Mouse (Mus musculus) lung, postnatal 36 days (tissue): ENCODE results near the gene Slc35g2.

ENCODE experiments used
- DNase-seq: peaks from one replicate; pipeline ENCODE4 v3.0.0; 2022; ENCODE audit warnings: mixed read lengths

Slc35g2 gene

GRCm38 (mm10) chr9:100570626-100571233 is at the start of gene Slc35g2:
Slc35g2 (minus strand) TSS chr9:100571090.
- peak; percentile 58 for DNase-seq

GRCm38 (mm10) chr9:100616947-100617346 is 46.1 kb upstream of the Slc35g2 start:
- peak; percentile 49 for DNase-seq

GRCm38 (mm10) chr9:100613501-100614071 is 42.7 kb upstream of the Slc35g2 start:
- no peak for DNase-seq

- peak; percentile 32 for DNase-seq
Observed at GRCm38 (mm10) chr9:100605985-100606554, 35.2 kb upstream of the Slc35g2 start.

GRCm38 (mm10) chr9:100605522-100605921 is 34.6 kb upstream of the Slc35g2 start:
- DNase-seq = no peak

- no peak for DNase-seq
Observed at GRCm38 (mm10) chr9:100603156-100603555, 32.3 kb upstream of the Slc35g2 start.

GRCm38 (mm10) chr9:100602130-100602529 is 31.2 kb upstream of the Slc35g2 start:
- peak; percentile 31 for DNase-seq

GRCm38 (mm10) chr9:100599761-100600328 is 29.0 kb upstream of the Slc35g2 start:
- no peak for DNase-seq

- no peak for DNase-seq
Observed at GRCm38 (mm10) chr9:100597546-100597945, 26.7 kb upstream of the Slc35g2 start, which contains the start of gene Stag1. Stag1 (plus strand) TSS chr9:100597798.

GRCm38 (mm10) chr9:100596317-100596716 is 25.4 kb upstream of the Slc35g2 start:
- no peak for DNase-seq

- DNase-seq = no peak
Observed at GRCm38 (mm10) chr9:100590462-100590861, 19.6 kb upstream of the Slc35g2 start.

- no peak for DNase-seq
Observed at GRCm38 (mm10) chr9:100584031-100584430, 13.1 kb upstream of the Slc35g2 start.

GRCm38 (mm10) chr9:100582883-100583575 is 12.1 kb upstream of the Slc35g2 start:
- DNase-seq = peak; percentile 79

GRCm38 (mm10) chr9:100581543-100582492 is 10.9 kb upstream of the Slc35g2 start:
- peak; percentile 59 for DNase-seq

GRCm38 (mm10) chr9:100580196-100580740 is 9.4 kb upstream of the Slc35g2 start:
- DNase-seq = peak; percentile 50

- DNase-seq = peak; percentile 24
Observed at GRCm38 (mm10) chr9:100573942-100574341, 3.1 kb upstream of the Slc35g2 start.

- DNase-seq = peak; percentile 58
Observed at GRCm38 (mm10) chr9:100573300-100573699, 2.4 kb upstream of the Slc35g2 start.

- no peak for DNase-seq
Observed at GRCm38 (mm10) chr9:100571511-100571910, 621 bp upstream of the Slc35g2 start.

GRCm38 (mm10) chr9:100569798-100570625 is 878 bp downstream of the Slc35g2 start:
- DNase-seq = peak; percentile 79

- DNase-seq = peak; percentile 50
Observed at GRCm38 (mm10) chr9:100560251-100560890, 10.5 kb downstream of the Slc35g2 start.
